Mouse (Mus musculus): Measurements from ENCODE around the gene Trim44. TPM values are rescaled to one million over a fixed set of nuclear protein-coding genes. Genes with fewer than 3 reads are reported as not detected.

Trim44 gene
- polyA plus RNA-seq, 1 experiment: 73.3 TPM

DNA sequence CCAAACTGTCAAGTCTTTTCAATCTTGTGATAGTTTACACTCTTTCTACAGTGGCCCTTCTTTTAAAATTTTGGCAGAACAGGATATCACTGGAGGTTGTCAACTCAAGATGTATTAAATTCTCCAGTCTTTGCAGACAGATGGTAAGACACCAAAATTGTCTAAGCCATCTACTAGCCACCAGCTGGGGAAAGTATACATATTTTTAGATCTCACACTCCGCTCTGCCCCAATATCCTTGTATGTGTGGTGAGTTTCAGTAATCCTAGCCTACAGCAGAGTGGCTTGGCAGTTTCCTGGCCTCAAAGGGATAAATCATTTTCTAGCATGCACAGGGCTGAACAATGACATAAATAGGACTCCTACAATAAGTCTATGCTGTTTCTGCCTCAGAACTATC is 105.1 kb downstream of the Trim44 start:
- Histone ChIP-seq H3K4me3 (ENCODE audit: insufficient read depth, low read depth, low read length) (no peak overlapping the region), H3K27ac (replicated peaks; ENCODE audit: low read depth, low read length) (no peak overlapping the region), H3K4me1 (ENCODE audit: control insufficient read depth, insufficient read depth, insufficient read length, low read length) (peaks cover 9% of the 10 kb centered on the region)

DNA sequence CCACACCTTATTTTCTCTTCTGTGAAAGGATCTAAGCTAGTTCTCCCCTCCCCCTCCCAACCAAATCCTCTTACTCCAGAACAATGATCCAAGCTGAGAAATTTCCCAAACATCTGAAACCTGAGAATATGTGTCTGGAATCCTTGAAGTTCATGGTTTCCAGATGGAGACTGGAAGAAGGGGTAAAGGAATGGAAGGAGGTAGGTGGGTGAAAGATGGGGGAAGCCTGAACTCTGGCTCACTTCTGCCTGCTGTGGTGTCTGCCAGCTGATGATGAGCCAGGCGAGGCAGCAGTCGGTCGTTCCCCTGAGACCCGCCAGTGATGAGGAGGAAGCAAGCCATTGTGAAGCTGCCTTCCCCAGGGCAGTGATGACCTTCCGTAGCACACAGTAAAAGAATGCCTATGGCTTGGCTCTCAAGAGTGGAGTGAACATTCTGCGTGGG is 112.8 kb downstream of the Trim44 start:
- Histone ChIP-seq H3K4me1 (ENCODE audit: control insufficient read depth, insufficient read depth, insufficient read length, low read length) (peaks cover 26% of the 10 kb centered on the region; the same call in 1 of the 2 replicates), H3K4me3 (ENCODE audit: insufficient read depth, low read depth, low read length) (no peak overlapping the region), H3K27ac (replicated peaks; ENCODE audit: low read depth, low read length) (peak overlapping the region; percentile 53)

DNA sequence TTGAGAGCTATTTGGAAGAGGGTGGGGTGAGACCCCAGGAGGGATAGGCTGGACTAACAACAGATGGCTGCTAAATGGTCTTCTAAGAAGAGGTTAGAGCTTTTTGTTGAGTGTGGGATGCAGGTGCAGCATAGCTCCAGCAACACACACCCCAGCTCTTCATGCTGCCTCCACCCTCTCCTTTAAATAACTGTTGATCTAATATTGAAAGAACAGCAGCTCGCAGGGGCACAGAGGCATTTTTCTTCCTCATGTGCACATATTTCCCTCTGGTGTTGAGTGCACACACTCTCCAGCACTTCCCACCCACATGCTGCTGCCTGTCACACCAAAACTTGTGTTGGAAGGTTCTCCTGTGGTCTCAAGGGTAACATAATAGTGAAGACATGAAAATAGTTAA is 114.4 kb downstream of the Trim44 start:
- Histone ChIP-seq H3K27ac (replicated peaks; ENCODE audit: low read depth, low read length) (no peak overlapping the region), H3K4me3 (ENCODE audit: insufficient read depth, low read depth, low read length) (no peak overlapping the region), H3K4me1 (ENCODE audit: control insufficient read depth, insufficient read depth, insufficient read length, low read length) (peaks cover 26% of the 10 kb centered on the region; the same call in 1 of the 2 replicates)

DNA sequence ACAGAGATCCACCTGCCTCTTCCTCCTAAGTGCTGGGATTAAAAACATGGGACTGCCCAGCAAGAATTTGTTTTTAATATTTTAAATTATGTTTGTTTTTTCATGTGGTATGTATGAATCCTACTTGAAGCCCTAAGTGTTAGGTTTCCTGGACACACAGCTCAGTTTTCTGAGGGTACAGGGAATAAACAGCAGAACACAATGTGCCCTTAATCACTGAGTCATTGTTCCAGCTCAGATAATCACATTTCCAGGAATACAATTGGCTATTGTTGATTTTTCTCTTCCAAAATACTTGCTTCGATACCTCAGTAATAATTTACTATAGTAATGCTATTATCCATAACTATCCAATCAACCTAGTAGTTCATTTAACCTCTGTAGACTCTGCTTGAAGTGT is 115.6 kb downstream of the Trim44 start:
- no peak overlapping the region; the same call in 1 of the 2 replicates for H3K27ac ChIP-seq (replicated peaks; ENCODE audit: low read depth, low read length)
- H3K4me1 ChIP-seq (ENCODE audit: control insufficient read depth, insufficient read depth, insufficient read length, low read length): peaks cover 26% of the 10 kb centered on the region; the same call in 1 of the 2 replicates
- no peak overlapping the region for H3K4me3 ChIP-seq (ENCODE audit: insufficient read depth, low read depth, low read length)

DNA sequence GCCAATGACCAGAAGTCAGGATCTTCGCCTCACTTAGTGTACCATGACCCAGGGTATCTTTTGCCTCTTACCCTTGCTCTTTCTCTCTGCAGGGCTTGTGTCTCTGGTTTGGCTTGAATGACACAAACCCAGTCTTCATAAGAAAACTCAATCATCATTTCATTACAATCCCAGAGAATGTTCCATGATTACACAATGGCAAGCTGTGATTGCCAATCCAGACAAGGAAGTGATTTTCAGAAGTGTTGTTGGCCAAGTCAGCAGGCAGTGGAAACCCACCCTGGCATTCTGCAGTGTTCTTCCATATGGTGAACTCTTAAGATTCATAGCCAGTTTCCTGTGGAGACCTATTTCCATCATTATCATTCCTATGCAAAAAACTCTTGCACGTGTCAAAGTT is 116.1 kb downstream of the Trim44 start:
- Histone ChIP-seq H3K27ac (replicated peaks; ENCODE audit: low read depth, low read length) (peak overlapping the region; percentile 41; the same call in 1 of the 2 replicates), H3K4me3 (ENCODE audit: insufficient read depth, low read depth, low read length) (no peak overlapping the region), H3K4me1 (ENCODE audit: control insufficient read depth, insufficient read depth, insufficient read length, low read length) (peaks cover 26% of the 10 kb centered on the region; the same call in 1 of the 2 replicates)

DNA sequence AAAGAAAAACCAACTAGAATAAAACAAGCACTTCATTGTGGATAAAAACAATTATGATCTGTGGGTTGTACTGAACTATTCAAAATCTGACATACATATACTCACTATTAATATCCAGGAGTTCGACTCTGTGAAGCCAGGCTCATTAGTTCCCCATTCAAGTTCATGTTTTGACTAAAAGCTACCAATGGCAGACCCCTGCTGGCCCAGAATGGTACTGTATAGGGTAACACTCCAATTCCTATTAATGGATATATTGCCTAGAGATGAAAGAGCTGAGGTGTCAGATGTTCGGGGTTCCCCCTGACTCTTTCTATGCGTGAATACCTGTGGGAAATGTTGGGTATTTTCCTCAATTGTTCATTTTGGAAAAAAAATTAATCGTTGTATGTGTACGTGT is 117.6 kb downstream of the Trim44 start:
- H3K27ac ChIP-seq (replicated peaks; ENCODE audit: low read depth, low read length): no peak overlapping the region
- H3K4me3 ChIP-seq (ENCODE audit: insufficient read depth, low read depth, low read length): no peak overlapping the region
- H3K4me1 ChIP-seq (ENCODE audit: control insufficient read depth, insufficient read depth, insufficient read length, low read length): peaks cover 22% of the 10 kb centered on the region; the same call in 1 of the 2 replicates

DNA sequence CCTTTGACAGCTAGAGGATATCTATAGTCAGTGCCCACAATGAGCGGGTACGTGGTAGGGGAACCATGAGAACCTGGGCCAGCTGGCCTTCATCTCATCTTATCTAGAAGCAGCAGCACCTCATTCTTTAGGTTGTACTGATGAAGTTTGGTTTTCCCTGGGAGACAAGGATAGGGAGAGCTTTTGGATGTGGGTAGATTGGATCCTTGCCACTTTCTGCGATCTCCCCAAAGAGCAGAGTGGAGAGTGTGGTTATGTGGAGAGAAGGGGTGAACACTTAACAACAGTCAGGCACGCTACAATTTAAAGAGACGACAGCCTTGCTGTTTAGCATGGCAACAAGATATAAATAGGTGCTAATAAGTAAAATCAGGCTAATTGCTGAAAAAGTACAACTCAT is 119.0 kb downstream of the Trim44 start:
- H3K4me1 ChIP-seq (ENCODE audit: control insufficient read depth, insufficient read depth, insufficient read length, low read length): peaks cover 14% of the 10 kb centered on the region; the same call in 1 of the 2 replicates
- H3K27ac ChIP-seq (replicated peaks; ENCODE audit: low read depth, low read length): no peak overlapping the region
- H3K4me3 ChIP-seq (ENCODE audit: insufficient read depth, low read depth, low read length): no peak overlapping the region

DNA sequence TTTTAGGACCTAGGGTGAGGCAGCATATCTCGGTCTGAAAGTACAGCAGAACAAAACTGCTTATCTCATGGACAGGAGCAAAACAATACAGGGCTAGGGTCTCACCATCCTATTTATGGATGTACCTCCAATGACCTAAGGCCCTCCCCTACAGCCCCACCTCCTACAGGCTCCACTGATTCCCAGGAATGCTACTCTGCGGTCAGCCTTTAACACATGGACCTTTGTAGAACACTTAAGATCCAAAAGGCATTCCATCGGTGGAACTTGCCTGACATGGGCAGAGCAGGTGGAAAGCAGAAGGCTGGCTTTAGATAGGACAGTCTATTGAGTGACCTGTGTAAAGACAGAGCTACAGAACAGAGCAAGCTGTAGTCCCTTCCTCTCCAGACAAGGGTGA is 120.3 kb downstream of the Trim44 start:
- Histone ChIP-seq H3K4me3 (ENCODE audit: insufficient read depth, low read depth, low read length) (no peak overlapping the region), H3K4me1 (ENCODE audit: control insufficient read depth, insufficient read depth, insufficient read length, low read length) (peaks cover 8% of the 10 kb centered on the region; the same call in 1 of the 2 replicates), H3K27ac (replicated peaks; ENCODE audit: low read depth, low read length) (no peak overlapping the region)

DNA sequence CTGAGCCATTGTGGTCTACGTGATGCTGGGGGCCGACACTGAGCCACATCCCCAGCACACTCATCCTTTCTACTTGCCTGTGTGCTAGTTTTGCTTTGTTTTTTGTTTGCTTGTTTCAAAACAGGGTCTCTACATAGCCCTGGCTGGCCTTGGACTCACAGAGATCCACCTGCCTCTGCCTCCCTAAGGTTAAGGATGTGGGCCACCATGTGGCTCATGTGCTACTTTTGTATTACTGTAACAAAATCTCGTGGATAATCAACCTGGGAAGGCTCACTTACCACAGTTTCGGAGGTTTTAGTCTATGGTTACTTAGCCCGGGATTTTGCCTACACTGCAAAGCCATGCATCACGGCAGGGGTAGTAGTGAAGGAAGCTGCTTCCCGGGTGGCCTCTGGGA is 125.5 kb downstream of the Trim44 start:
- Histone ChIP-seq H3K27ac (replicated peaks; ENCODE audit: low read depth, low read length) (no peak overlapping the region), H3K4me1 (ENCODE audit: control insufficient read depth, insufficient read depth, insufficient read length, low read length) (no peaks in the 10 kb centered on the region), H3K4me3 (ENCODE audit: insufficient read depth, low read depth, low read length) (no peak overlapping the region)

DNA sequence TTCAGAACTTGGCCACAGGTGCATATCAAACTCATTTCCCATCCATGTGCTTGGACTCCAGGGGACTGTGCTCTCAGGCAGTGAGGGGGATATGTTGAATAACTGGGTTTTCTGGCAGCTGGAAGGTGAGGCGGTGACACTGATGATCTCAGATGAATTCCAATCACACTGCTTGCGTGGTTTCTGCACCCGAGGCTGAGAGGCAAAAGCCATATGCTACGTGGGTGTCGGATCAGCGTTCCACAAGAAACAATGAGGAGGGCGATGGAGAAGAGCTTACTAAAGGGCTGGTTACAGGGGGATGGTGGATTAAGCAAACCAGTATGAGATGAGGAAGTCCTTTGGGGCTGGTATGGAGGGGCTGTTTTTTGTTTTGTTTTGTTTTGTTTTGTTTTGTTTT is 127.8 kb downstream of the Trim44 start:
- H3K4me1 ChIP-seq (ENCODE audit: control insufficient read depth, insufficient read depth, insufficient read length, low read length): peaks cover 10% of the 10 kb centered on the region; the same call in 1 of the 2 replicates
- H3K27ac ChIP-seq (replicated peaks; ENCODE audit: low read depth, low read length): no peak overlapping the region
- H3K4me3 ChIP-seq (ENCODE audit: insufficient read depth, low read depth, low read length): no peak overlapping the region

DNA sequence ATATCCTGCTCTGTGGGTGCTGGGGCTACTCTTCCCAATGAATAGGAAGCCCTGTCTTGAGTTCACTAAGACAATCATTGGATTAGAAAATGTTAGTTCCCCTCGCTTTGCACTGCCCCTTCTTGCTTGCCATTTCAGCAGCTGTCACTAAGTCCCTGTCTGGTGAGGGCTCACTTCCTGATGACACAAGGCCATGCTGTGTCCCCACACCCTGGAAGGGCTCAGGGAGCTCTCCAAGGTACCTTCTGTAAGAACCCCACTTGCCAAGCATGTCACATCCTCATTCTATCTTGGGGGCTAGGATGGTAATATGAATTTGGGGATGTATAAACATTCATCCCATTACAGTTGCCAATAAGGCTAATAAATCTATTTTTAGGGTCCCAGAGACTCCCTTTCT is 129.7 kb downstream of the Trim44 start:
- H3K4me3 ChIP-seq (ENCODE audit: insufficient read depth, low read depth, low read length): no peak overlapping the region
- peaks cover 10% of the 10 kb centered on the region; the same call in 1 of the 2 replicates for H3K4me1 ChIP-seq (ENCODE audit: control insufficient read depth, insufficient read depth, insufficient read length, low read length)
- H3K27ac ChIP-seq (replicated peaks; ENCODE audit: low read depth, low read length): no peak overlapping the region

DNA sequence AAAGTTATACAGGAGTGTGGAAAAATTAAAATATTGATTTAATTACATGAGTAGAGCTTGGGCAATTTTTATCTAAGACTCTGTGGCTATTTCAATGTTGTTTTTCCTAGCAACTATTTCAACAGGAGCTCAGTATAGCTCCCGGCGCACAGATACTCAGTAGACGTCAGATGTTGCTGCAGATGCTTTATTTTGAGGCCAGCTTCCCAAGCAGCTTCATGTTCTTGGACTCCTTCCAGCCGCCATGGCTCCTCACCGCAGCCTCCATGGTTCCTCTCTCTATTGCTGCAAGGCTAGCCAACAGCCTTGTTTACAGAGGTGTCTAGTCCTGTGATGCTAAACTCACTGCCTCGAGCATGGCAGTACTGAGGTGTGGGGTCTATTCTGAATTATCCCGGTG is 134.3 kb downstream of the Trim44 start:
- Histone ChIP-seq H3K4me1 (ENCODE audit: control insufficient read depth, insufficient read depth, insufficient read length, low read length) (peaks cover 10% of the 10 kb centered on the region; the same call in 1 of the 2 replicates), H3K4me3 (ENCODE audit: insufficient read depth, low read depth, low read length) (no peak overlapping the region), H3K27ac (replicated peaks; ENCODE audit: low read depth, low read length) (no peak overlapping the region)

DNA sequence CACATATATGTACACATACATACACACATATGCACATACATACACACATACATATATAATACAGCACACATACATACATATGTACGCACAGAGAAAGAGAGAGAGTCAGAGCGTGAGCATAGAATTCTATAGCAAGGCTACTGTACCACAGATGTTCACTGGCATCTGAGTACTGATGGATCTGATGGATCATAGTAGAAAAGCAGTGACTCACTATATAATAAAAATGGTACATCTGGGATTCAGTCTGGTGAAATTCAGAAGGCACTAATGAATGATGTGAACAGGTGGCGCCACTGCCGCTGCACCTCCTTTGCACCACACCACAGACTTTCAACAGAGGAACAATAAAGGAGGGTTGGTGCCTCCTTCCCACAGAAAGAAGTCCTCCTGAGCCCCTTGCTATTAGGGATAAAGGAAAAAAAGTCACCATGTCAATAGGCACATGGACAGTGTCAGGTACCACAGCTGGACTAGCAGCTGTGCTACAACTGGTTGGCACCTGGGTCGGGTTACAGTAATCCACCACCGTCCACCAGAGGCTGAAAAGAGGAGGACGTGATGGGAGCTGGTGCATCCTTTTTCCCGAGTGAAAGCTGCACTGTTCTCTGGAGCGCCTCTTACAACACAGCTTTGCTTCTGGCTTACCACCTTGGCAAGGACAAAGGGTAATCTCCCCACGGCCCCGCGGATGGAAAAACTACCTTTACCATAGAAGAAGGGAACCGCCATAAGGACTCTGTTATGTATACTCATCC is 139.9 kb downstream of the Trim44 start:
- Histone ChIP-seq H3K4me3 (ENCODE audit: insufficient read depth, low read depth, low read length) (no peak overlapping the region), H3K27ac (replicated peaks; ENCODE audit: low read depth, low read length) (no peak overlapping the region), H3K4me1 (ENCODE audit: control insufficient read depth, insufficient read depth, insufficient read length, low read length) (no peaks in the 10 kb centered on the region)

DNA sequence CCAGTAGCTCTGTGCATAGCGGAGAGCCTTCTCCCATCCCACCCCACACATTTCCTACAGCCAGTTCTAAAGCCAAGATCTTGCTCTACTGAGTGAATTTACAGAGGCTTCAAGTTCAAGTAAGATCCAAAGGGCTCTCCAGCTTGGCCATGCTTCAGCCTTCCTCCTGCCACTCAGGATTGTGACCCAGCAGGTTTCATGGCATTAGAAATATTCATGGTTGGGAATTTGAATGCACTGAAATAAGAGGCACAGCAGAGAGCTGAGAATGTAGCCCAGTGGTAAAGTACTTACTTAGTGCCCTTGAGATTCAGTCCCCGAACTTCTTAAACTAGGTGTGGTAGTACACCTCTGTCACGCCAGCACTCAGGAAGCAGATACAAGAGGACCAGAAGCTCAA is 140.7 kb downstream of the Trim44 start:
- Histone ChIP-seq H3K27ac (replicated peaks; ENCODE audit: low read depth, low read length) (no peak overlapping the region), H3K4me3 (ENCODE audit: insufficient read depth, low read depth, low read length) (no peak overlapping the region), H3K4me1 (ENCODE audit: control insufficient read depth, insufficient read depth, insufficient read length, low read length) (no peaks in the 10 kb centered on the region)

DNA sequence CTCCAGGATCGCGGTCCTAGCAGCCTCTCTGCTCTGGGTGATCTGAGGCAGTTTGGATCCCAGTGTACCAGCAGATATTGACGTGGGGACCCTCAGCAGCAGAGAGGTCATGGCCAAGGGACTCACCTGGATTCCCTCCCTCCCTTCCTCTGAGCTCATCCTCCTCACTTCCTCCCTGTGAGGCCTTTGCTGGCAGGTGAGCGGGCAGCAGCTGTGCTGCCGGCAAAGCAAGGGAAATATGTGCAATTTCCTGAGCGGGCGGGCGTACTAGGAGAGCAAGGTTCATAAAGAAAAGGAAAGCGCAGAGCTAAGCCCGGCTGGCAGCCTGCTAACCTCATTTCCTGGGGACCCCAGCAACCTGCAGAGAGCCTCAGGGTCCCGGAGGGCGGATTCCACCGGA is 148.5 kb downstream of the Trim44 start:
- Histone ChIP-seq H3K4me3 (ENCODE audit: insufficient read depth, low read depth, low read length) (no peak overlapping the region), H3K4me1 (ENCODE audit: control insufficient read depth, insufficient read depth, insufficient read length, low read length) (peaks cover 17% of the 10 kb centered on the region), H3K27ac (replicated peaks; ENCODE audit: low read depth, low read length) (peak overlapping the region; percentile 28; the same call in 1 of the 2 replicates)

DNA sequence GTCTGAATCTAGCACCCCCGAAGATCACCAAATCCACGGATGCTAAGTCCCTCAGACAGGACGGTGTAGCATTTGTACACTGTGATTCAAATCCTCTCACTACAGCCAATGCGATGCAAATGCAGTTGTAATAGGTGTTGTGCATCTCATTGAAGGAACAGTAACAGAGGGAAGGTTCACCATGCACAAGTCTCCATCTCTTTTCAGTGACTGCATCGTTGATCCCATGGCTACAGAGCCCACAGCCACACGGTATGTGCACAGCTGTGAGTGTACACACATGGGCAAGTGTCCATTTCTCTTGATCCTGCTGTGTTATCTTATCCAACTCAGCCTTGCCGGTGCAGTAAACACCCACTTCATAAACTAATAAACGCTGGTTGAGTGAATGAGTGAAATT is 148.9 kb downstream of the Trim44 start:
- Histone ChIP-seq H3K4me3 (ENCODE audit: insufficient read depth, low read depth, low read length) (no peak overlapping the region), H3K27ac (replicated peaks; ENCODE audit: low read depth, low read length) (no peak overlapping the region), H3K4me1 (ENCODE audit: control insufficient read depth, insufficient read depth, insufficient read length, low read length) (peaks cover 17% of the 10 kb centered on the region)
